Mouse (Mus musculus): ENCODE results near the gene Arl8a. TPM values are rescaled to one million over a fixed set of nuclear protein-coding genes. Genes with fewer than 3 reads are reported as not detected.
"Not testable (repeated sequence)": the region's sequence is repeated elsewhere in the genome, so short reads cannot be mapped to it uniquely, and the experiment has no call there.

Gene Arl8a
- total RNA-seq (2021): 10 to 100 TPM; 15.6 to 16.9 TPM
- long read RNA-seq, experiment 1, transcript Arl8a-201 (7 exons, 1,713 nt): major isoform, 10 of 17 reads
- long read RNA-seq, experiment 1, partial matches to known transcripts: 0 of 17 reads
- long read RNA-seq, experiment 1, other reads (novel, unspliced or antisense): 6 of 17 reads
- long read RNA-seq, experiment 2, transcript Arl8a-201 (7 exons, 1,713 nt): major isoform, 11 of 21 reads
- long read RNA-seq, experiment 2, partial matches to known transcripts: 0 of 21 reads
- long read RNA-seq, experiment 2, other reads (novel, unspliced or antisense): 10 of 21 reads

- DNase-seq: peak; percentile 76 to 84
- intact Hi-C loops (cut with DNase I): no loop called here
Observed at GRCm38 (mm10) chr1:135146077-135146945, at the start of gene Arl8a. Arl8a (plus strand) TSS chr1:135146824.

DNA sequence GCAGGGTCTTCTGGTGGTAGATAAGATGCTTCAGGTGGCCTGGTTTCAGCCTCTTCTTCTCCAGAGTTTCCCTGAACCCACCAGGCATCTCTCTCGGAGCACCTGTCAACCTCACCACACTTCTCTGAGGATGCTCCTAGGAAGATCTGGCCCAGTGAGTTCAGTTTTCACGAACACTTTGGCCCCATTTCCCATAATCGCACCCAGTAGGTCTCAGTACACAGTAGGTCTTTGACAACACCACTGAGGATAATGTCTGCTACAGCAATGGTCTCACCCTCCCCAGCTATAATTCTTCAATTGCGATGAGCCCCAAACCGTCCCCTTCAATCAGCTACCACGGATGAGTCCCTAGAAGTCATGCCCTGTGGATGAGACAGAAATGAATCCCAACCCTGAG is 49.2 kb upstream of the Arl8a start:
- intact Hi-C loops (cut with DNase I): no loop called here
- no peak for DNase-seq

- DNase-seq: peak; percentile 41 to 51
- intact Hi-C loops (cut with DNase I): no loop called here
Observed at GRCm38 (mm10) chr1:135098441-135098840, 48.2 kb upstream of the Arl8a start.

GRCm38 (mm10) chr1:135100400-135100799 is 46.2 kb upstream of the Arl8a start:
- intact Hi-C loops (cut with DNase I): loop anchor here (10.0 kb wide), 1 partner anchor 376 kb away; no protein-coding TSS in a partner anchor
- DNase-seq: no peak

DNA sequence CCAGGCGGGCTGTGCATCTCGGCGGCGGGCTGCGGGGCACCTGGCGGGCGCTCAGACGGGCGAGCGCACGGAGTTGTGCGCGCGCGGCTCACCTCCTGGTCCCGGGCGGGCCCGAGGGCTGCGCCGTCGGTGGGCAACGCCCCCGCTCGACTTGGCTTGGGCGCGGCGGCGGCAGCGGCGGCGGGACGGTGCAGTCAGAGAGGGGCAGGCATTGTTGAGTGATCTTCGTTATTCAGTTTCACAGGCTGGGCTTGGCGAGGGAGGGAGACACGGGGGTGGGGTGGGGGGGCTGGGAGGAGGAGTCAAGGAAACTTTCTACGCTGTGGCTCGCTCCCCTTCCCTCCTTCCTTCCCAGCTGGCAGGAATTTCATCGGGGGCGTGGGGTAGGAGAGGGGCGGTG is 41.5 kb upstream of the Arl8a start, which contains the start of gene Lgr6:
TSS of gene Lgr6 (minus strand) at position 153 of the 400 bp plus-strand sequence.
- intact Hi-C loops (cut with DNase I): loop anchor here (10.0 kb wide), 1 partner anchor 380 kb away; no protein-coding TSS in a partner anchor
- DNase-seq: no peak

GRCm38 (mm10) chr1:135105951-135106350 is 40.7 kb upstream of the Arl8a start:
- peak; percentile 48 to 61 for DNase-seq
- intact Hi-C loops (cut with DNase I): loop anchor here (10.0 kb wide), 1 partner anchor 381 kb away; no protein-coding TSS in a partner anchor

- intact Hi-C loops (cut with DNase I): loop anchor here (10.0 kb wide), 1 partner anchor 384 kb away; no protein-coding TSS in a partner anchor
- no peak for DNase-seq
Observed at GRCm38 (mm10) chr1:135108611-135109010, 38.0 kb upstream of the Arl8a start.

DNA sequence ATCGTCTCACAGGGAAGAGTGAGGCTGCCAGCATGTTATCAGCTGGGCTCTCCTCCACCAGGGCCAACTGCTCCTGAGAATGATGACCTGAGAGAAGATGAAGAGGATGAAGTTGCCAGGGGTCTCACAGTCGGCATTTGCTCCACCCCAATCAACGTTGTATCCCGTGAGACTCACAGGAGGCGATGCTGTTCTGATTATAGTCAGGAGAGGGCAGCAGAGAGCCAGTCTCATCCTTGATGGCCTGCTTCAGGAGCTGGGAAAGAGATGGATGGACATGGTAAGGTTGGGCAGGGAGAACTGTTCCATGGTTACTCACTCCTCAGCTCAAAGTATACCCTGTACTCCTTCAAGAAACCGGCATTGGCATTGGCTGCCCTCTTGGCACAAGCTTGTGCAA is 36.5 kb upstream of the Arl8a start:
- DNase-seq: peak in 1 of 2 experiments; percentile 54

DNA sequence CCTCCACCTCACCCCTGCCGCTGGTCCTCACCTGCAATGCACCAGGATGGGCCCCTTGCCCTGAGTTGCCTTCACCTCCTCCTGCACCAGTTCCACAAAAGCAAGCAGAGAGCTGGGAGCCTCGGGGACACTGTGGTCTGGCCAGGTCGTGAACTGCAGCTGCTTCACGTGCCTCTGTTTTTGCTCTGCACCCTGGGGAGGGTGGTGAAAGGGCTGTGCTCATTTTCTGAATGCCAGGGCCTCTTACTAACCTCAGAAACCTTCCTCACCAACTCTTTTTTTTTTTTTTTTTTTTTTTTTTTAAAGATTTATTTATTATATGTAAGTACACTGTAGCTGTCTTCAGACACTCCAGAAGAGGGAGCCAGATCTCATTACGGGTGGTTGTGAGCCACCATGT is 35.4 kb upstream of the Arl8a start:
- DNase-seq; intact Hi-C loops (cut with DNase I): not testable (repeated sequence)

More for the DNA sequence above, 36.5 kb upstream of the Arl8a start:
- intact Hi-C loops (cut with DNase I): loop anchor here (1.0 kb wide), 1 partner anchor 121 kb away; no protein-coding TSS in a partner anchor

DNA sequence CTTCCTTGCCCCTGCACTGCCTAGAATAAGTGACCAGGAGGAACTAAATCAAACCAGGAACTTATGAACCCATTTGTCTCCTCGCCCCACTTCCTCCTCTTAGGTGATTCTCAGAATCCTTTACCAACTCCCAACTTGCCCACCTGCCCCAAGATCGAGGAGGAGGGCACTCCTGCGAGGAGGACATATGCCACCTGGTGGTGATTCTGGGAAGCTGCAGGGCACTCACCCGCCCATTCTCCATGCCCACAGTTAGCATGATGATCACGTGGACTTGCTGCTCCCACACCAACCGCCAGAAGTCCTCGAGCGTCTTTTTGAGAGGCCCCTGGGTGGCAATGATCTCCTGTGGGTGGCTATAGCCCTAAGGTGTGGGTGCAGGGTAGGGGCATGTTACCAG is 34.0 kb upstream of the Arl8a start:
- DNase-seq: no peak
- intact Hi-C loops (cut with DNase I): no loop called here

GRCm38 (mm10) chr1:135124573-135125363 is 21.9 kb upstream of the Arl8a start:
- intact Hi-C loops (cut with DNase I): no loop called here
- DNase-seq: no peak

- no peak for DNase-seq
- intact Hi-C loops (cut with DNase I): no loop called here
Observed at GRCm38 (mm10) chr1:135125990-135126389, 20.6 kb upstream of the Arl8a start.

GRCm38 (mm10) chr1:135126443-135127027 is 20.1 kb upstream of the Arl8a start:
- no peak for DNase-seq
- intact Hi-C loops (cut with DNase I): no loop called here

- intact Hi-C loops (cut with DNase I): no loop called here
- no peak for DNase-seq
Observed at GRCm38 (mm10) chr1:135128011-135128441, 18.6 kb upstream of the Arl8a start.

DNA sequence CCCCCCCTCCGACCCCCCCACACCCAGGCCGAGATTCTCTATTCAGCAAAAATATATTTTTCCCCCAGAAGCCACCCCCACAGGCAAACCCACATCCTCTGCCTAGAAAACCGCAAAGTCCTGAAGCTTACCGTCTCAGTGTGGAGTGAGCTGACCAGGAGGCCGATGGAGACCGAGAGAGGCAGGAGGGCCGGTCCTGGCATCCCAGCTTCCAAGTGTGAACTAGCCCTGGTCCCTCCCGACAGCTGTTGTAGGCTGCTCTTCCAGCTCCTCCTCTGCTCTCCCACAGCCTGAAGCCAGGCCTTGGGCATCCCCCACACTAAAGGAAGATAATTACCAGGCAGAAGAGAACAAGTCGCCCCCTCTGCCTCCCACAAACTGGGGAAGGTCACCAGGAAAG is 17.6 kb upstream of the Arl8a start:
- DNase-seq: no peak
- intact Hi-C loops (cut with DNase I): no loop called here

GRCm38 (mm10) chr1:135129543-135130183 is 17.0 kb upstream of the Arl8a start:
- no peak for DNase-seq
- intact Hi-C loops (cut with DNase I): no loop called here

- intact Hi-C loops (cut with DNase I): no loop called here
- no peak for DNase-seq
Observed at GRCm38 (mm10) chr1:135130376-135131018, 16.1 kb upstream of the Arl8a start.

GRCm38 (mm10) chr1:135131034-135131433 is 15.6 kb upstream of the Arl8a start:
- DNase-seq: no peak
- intact Hi-C loops (cut with DNase I): no loop called here

- no peak for DNase-seq
- intact Hi-C loops (cut with DNase I): no loop called here
Observed at GRCm38 (mm10) chr1:135131560-135131959, 15.1 kb upstream of the Arl8a start.
